Mouse (Mus musculus) stomach, embryonic 16.5 days (tissue): ENCODE measurements around the gene Olfr434. TPM values are rescaled to one million over a fixed set of nuclear protein-coding genes. Genes with fewer than 3 reads are reported as not detected.
"Not testable (repeated sequence)": the region's sequence is repeated elsewhere in the genome, so short reads cannot be mapped to it uniquely, and the experiment has no call there.

Source experiments
- ATAC-seq: fragments of 200-750 bp; cut with Nextera tagmentation; 2 replicates; pipeline ENCODE4 v1.8.0; 2017; ENCODE audit warnings: moderate number of reproducible peaks, moderate TSS enrichment; ENCODE audit not compliant: insufficient read depth, low FRiP score
- H3K27ac ChIP-seq: fragments of 300-500 bp; sonication (generic); 2 replicates; pipeline ENCODE4 v1.5.1; 2014; ENCODE audit warnings: low read length
- H3K27me3 ChIP-seq: fragments of 300-500 bp; sonication (generic); 2 replicates; pipeline ENCODE4 v1.6.1; 2014; ENCODE audit warnings: low read length, control low read depth, mixed read lengths; ENCODE audit not compliant: control insufficient read depth, insufficient read depth
- H3K36me3 ChIP-seq: fragments of 300-500 bp; sonication (generic); 2 replicates; pipeline ENCODE4 v1.6.1; 2014; ENCODE audit warnings: low read length; ENCODE audit not compliant: control insufficient read depth, insufficient read depth
- H3K4me1 ChIP-seq: fragments of 300-500 bp; sonication (generic); 2 replicates; pipeline ENCODE4 v1.6.1; 2014; ENCODE audit warnings: low read length, control low read depth, mixed read lengths; ENCODE audit not compliant: control insufficient read depth, insufficient read depth
- H3K4me2 ChIP-seq: fragments of 300-500 bp; sonication (generic); 2 replicates; pipeline ENCODE4 v1.6.1; 2014; ENCODE audit warnings: low read depth, low read length, mixed read lengths
- H3K4me3 ChIP-seq: fragments of 300-500 bp; sonication (generic); replicated peaks from 2 replicates; pipeline ENCODE4 v1.5.1; 2014; ENCODE audit warnings: mild to moderate bottlenecking, low read length
- H3K9ac ChIP-seq: fragments of 300-500 bp; sonication (generic); 2 replicates; pipeline ENCODE4 v1.6.1; 2014; ENCODE audit warnings: low read length
- H3K9me3 ChIP-seq: fragments of 300-500 bp; sonication (generic); replicated peaks from 2 replicates; pipeline ENCODE4 v1.6.1; 2016; ENCODE audit warnings: low read length, control low read depth; ENCODE audit not compliant: control insufficient read depth
- WGBS: fragments of 180-500 bp; shearing (Covaris S2); extraction: QIAGEN DNeasy Blood & Tissue Kit; methylation state at CpG from one replicate; pipeline ENCODE4 v1.1.7; 2014; 5-methylcytosine and 5-hydroxymethylcytosine counted together
- polyA plus RNA-seq: library from polyadenylated mRNA; unstranded; fragments of >200 nt; fragmentation: Nextera tagmentation; extraction: Ambion mirVana; gene quantifications from 2 replicates; pipeline ENCODE4 v1.2.1, GENCODE M21; 2015

The Olfr434 gene
- polyA plus RNA-seq, 1 experiment from 2014 or later: not detected

GRCm38 (mm10) chr6:43205355-43205754, 7.5 kb upstream of the Olfr434 start:
- no peak for ATAC-seq
- Histone ChIP-seq H3K4me3 (no peak overlapping the region), H3K27me3 (no peaks in the 10 kb centered on the region), H3K27ac (no peak overlapping the region), H3K9ac (no peak overlapping the region), H3K4me1 (no peaks in the 10 kb centered on the region), H3K4me2 (no peak overlapping the region), H3K9me3 (no peaks in the 10 kb centered on the region), H3K36me3 (no peaks in the 10 kb centered on the region)
- 43% methylated on average over 2 of the region's 2 CpGs for WGBS

- not testable (repeated sequence) for H3K27ac ChIP-seq
- WGBS: 73% methylated on average over 1 of the region's 1 CpGs
These were observed 18.4 kb downstream of the Olfr434 start, which contains the start of gene Olfr47 for GRCm38 (mm10) chr6:43231255-43231654. TSS of gene Olfr47 (plus strand) at chr6:43231529.

DNA sequence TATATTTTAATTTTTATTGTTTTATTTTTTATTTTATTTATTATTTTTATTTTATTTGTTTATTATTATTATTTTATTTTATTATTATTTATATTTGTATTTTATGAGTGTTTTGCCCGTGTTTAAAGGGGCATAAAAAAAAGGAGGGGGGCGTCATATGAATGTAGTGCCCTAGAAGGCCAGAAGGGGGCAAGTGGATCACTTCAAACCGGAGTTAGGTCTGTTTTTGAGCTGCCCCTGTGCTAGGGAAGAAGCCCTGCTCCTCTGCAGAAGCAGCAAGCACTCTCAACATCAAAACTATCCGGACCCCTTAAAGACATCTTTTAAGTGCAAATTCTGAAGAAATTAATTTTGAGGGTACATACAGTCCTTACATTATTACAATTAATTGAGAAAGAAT, 29.2 kb downstream of the Olfr434 start:
- no peaks in the 10 kb centered on the region for H3K36me3 ChIP-seq
- WGBS: 18% methylated on average over 4 of the region's 4 CpGs
- ATAC-seq: no peak
- no peaks in the 10 kb centered on the region for H3K4me1 ChIP-seq
- no peak overlapping the region for H3K4me2 ChIP-seq
- H3K4me3 ChIP-seq: no peak overlapping the region
- no peak overlapping the region for H3K27ac ChIP-seq
- H3K9ac ChIP-seq: no peak overlapping the region
- no peaks in the 10 kb centered on the region for H3K27me3 ChIP-seq
- no peaks in the 10 kb centered on the region for H3K9me3 ChIP-seq

More at GRCm38 (mm10) chr6:43231255-43231654, 18.4 kb downstream of the Olfr434 start, which contains the start of gene Olfr47:
- H3K36me3 ChIP-seq, H3K4me3 ChIP-seq, ATAC-seq, H3K27me3 ChIP-seq, H3K4me2 ChIP-seq, H3K4me1 ChIP-seq, H3K9me3 ChIP-seq, H3K9ac ChIP-seq: not testable (repeated sequence)

DNA sequence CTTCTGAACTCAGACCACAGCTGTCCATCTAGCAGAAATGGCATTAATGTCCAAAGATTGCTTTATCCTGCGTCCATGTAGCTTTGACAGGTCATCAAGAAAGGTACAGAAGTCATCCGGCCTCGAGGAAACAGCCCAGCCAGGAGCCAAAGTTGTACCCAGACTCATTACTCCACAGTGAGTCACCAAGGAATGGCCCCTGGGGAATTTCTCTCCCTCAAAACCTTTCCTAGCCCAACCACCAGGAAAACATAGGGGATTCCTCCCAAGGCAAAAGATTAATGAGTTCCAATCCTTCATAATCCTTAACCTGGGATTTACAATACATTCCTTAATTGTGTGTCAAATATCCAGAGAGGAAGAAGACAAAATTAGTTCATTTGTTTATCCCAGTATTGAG, 34.6 kb downstream of the Olfr434 start:
- 53% methylated on average over 3 of the region's 3 CpGs for WGBS

GRCm38 (mm10) chr6:43252994-43253393, 40.2 kb downstream of the Olfr434 start:
- Histone ChIP-seq H3K4me2 (no peak overlapping the region), H3K9me3 (no peaks in the 10 kb centered on the region), H3K4me1 (no peaks in the 10 kb centered on the region), H3K36me3 (no peaks in the 10 kb centered on the region), H3K27me3 (no peaks in the 10 kb centered on the region), H3K27ac (no peak overlapping the region), H3K9ac (no peak overlapping the region), H3K4me3 (no peak overlapping the region)
- no peak for ATAC-seq
- WGBS: 82% methylated on average over 1 of the region's 1 CpGs

More for the DNA sequence above, 34.6 kb downstream of the Olfr434 start:
- Histone ChIP-seq H3K4me3 (no peak overlapping the region), H3K4me2 (no peak overlapping the region), H3K27ac (no peak overlapping the region), H3K4me1 (no peaks in the 10 kb centered on the region), H3K36me3 (no peaks in the 10 kb centered on the region), H3K9me3 (no peaks in the 10 kb centered on the region), H3K9ac (no peak overlapping the region), H3K27me3 (no peaks in the 10 kb centered on the region)
- no peak for ATAC-seq

GRCm38 (mm10) chr6:43254193-43254926, 41.5 kb downstream of the Olfr434 start:
- H3K9ac ChIP-seq: no peak overlapping the region
- H3K36me3 ChIP-seq: no peaks in the 10 kb centered on the region
- no peak; the same call in 1 of the 2 replicates for ATAC-seq
- H3K4me2 ChIP-seq: no peak overlapping the region
- no peaks in the 10 kb centered on the region for H3K27me3 ChIP-seq
- no peak overlapping the region for H3K27ac ChIP-seq
- H3K4me3 ChIP-seq: no peak overlapping the region
- WGBS: 62% methylated on average over 7 of the region's 7 CpGs
- H3K9me3 ChIP-seq: no peaks in the 10 kb centered on the region
- H3K4me1 ChIP-seq: no peaks in the 10 kb centered on the region

GRCm38 (mm10) chr6:43260756-43261155, 47.9 kb downstream of the Olfr434 start:
- no peaks in the 10 kb centered on the region for H3K4me1 ChIP-seq
- ATAC-seq: no peak
- no peak overlapping the region for H3K9ac ChIP-seq
- 55% methylated on average over 2 of the region's 2 CpGs for WGBS
- H3K36me3 ChIP-seq: no peaks in the 10 kb centered on the region
- no peaks in the 10 kb centered on the region for H3K27me3 ChIP-seq
- no peak overlapping the region for H3K4me2 ChIP-seq
- H3K4me3 ChIP-seq: no peak overlapping the region
- H3K9me3 ChIP-seq: no peaks in the 10 kb centered on the region
- H3K27ac ChIP-seq: no peak overlapping the region

DNA sequence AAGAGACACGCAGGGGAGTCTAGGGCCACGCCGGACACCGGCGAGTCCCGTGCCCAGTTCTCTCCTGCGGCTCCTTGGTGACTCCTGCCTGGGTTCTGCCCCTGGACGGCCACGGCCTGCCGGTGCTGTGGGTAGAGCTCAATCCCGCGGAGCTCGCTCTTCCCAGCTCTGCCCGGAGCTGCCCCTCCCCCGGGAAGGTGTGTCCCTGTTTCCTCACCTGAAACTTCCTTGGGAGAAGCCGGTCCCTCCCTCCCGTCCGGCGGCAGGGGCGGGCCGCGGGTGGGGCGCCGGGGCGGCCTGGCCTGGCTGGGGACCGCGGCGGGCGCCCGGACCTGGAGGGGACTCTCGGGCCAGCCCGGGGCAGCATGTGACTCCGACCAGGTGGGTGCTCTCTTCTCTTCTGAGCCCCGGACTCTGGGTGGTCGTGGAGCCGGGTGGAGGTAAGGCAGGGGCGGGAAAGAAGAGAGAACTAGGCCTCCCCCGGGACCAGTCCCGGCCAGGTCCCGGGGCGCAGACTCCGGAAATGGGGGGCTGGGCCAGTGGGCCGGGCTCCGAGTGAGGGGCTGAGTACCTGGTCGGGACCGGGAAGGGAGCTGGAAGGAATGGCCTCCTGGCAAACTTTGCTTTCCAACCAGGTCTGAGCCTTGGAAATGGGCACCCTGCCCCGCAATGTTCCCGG, 52.7 kb downstream of the Olfr434 start, which contains the start of gene Arhgef5:
Gene Arhgef5, plus strand, starts transcription at position 220 of the 679 bp plus-strand sequence.
- Histone ChIP-seq H3K36me3 (no peaks in the 10 kb centered on the region), H3K4me3 (peak within 1 kb of the TSS; percentile 61), H3K9me3 (no peaks in the 10 kb centered on the region), H3K4me2 (peak within 1 kb of the TSS; percentile 70), H3K4me1 (peaks cover 3% of the 10 kb centered on the region; the same call in 1 of the 2 replicates), H3K27me3 (no peaks in the 10 kb centered on the region), H3K27ac (peak within 1 kb of the TSS; percentile 80), H3K9ac (peak within 1 kb of the TSS; percentile 92)
- peak; percentile 92 for ATAC-seq
- WGBS: under 1% methylated on average over 41 of the region's 48 CpGs

DNA sequence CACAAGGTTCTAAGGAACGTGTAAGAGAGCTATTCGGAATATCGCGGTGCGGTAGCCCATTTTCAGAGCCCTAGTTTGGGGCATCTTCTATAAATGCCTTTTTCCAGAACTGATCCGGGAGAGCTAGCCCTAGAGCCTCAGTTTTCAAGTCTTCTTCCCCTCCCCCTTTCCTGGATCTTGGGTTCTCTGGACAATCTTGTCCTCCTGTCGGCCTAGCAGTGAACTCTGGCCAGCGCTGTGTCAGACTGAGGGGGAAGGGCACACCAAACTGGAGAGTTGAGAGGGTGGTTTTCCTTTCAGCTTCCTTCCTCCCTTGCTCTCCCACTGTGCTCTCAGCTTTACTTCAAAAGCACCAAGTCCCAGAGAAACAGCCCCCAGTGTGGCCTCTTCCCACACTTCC, 53.5 kb downstream of the Olfr434 start:
- no peaks in the 10 kb centered on the region for H3K27me3 ChIP-seq
- H3K4me3 ChIP-seq: peak overlapping the region; percentile 61
- no peaks in the 10 kb centered on the region for H3K9me3 ChIP-seq
- peaks cover 3% of the 10 kb centered on the region; the same call in 1 of the 2 replicates for H3K4me1 ChIP-seq
- peak overlapping the region; percentile 80 for H3K27ac ChIP-seq
- peak overlapping the region; percentile 92 for H3K9ac ChIP-seq
- no peaks in the 10 kb centered on the region for H3K36me3 ChIP-seq
- peak; percentile 59 for ATAC-seq
- peak overlapping the region; percentile 70 for H3K4me2 ChIP-seq
- 4% methylated on average over 8 of the region's 8 CpGs for WGBS
